In genomic region chr12:24680096-24680491, GRCm38 (mm10) we compare ENCODE assay signal across 8 mouse cellular contexts. TPM values are rescaled to one million over a fixed set of nuclear protein-coding genes. Genes with fewer than 3 reads are reported as not detected.
DNase-seq lines count a peak whose midpoint lies in the region; ATAC-seq and TF ChIP-seq lines count a peak whose summit lies in the region.

No protein-coding gene starts in this region.

- H3K9me3 ChIP-seq in forebrain, embryonic 12.5 days, result no peaks in the 10 kb centered on the region
- no peaks in the 10 kb centered on the region for H3K9me3 ChIP-seq in midbrain, embryonic 11.5 days (ENCODE audit: control insufficient read depth, low read length)

- H3K4me3 ChIP-seq in forebrain, embryonic 12.5 days (replicated peaks), result peak overlapping the region; percentile 60
- peak overlapping the region; percentile 53 for H3K4me3 ChIP-seq in midbrain, embryonic 11.5 days (ENCODE audit: low read depth, low read length)

- H3K9ac ChIP-seq in forebrain, embryonic 12.5 days, result no peak overlapping the region
- H3K9ac ChIP-seq in midbrain, embryonic 11.5 days (ENCODE audit: low read length), result peak overlapping the region; percentile 77

- H3K36me3 ChIP-seq in forebrain, embryonic 12.5 days (replicated peaks), result no peaks in the 10 kb centered on the region
- no peaks in the 10 kb centered on the region for H3K36me3 ChIP-seq in midbrain, embryonic 11.5 days (ENCODE audit: control insufficient read depth, insufficient read depth, low read length)

- CTCF ChIA-PET in Patski (lab: Charles Lee), result interaction anchor here (0.7 to 1.8 kb wide), 5 partner anchors 11 to 209 kb away, joined by 3 to 4 read pairs (median 3); no protein-coding TSS in a partner anchor

- no peaks in the 10 kb centered on the region for H3K27me3 ChIP-seq in Patski
- H3K27me3 ChIP-seq in forebrain, embryonic 12.5 days, result peaks cover 52% of the 10 kb centered on the region
- peaks cover 19% of the 10 kb centered on the region for H3K27me3 ChIP-seq in midbrain, embryonic 11.5 days (ENCODE audit: control insufficient read depth, insufficient read depth, low read length)

- DNase-seq in Patski (ENCODE audit: low read depth, low spot score), result no peak
- DNase-seq in heart, postnatal 14 days, result peak; percentile 71 to 74
- peak; percentile 43 to 59 for DNase-seq in kidney, postnatal 4 days
- DNase-seq in midbrain, embryonic 11.5 days (ENCODE audit: low spot score, missing footprints), result no peak

- H3K4me2 ChIP-seq in forebrain, embryonic 12.5 days, result peak overlapping the region; percentile 92
- H3K4me2 ChIP-seq in midbrain, embryonic 11.5 days, result peak overlapping the region; percentile 91

- TF ChIP-seq CTCF in Patski (IDR thresholded peaks at IDR 0.05), result no peak

- peaks cover 17% of the 10 kb centered on the region for H3K4me1 ChIP-seq in forebrain, embryonic 12.5 days
- peaks cover 5% of the 10 kb centered on the region for H3K4me1 ChIP-seq in midbrain, embryonic 11.5 days (ENCODE audit: control insufficient read depth, insufficient read depth, low read length)

- in situ Hi-C loops in Patski (cut with MboI; ENCODE audit: low pct_unique_long_range_greater_than_20kb), result no loop called here

- 22% methylated on average over 9 of the region's 9 CpGs for WGBS in forebrain, embryonic 12.5 days
- 21% methylated on average over 9 of the region's 9 CpGs for WGBS in midbrain, embryonic 11.5 days

- POLR2A ChIA-PET in Patski (lab: Charles Lee), result interaction anchor here (1.3 kb wide), 1 partner anchor 10 kb away, joined by 6 read pairs; no protein-coding TSS in a partner anchor

- ATAC-seq in Patski, result peak; percentile 28
- ATAC-seq in forebrain, embryonic 12.5 days (ENCODE audit: low FRiP score), result no peak
- ATAC-seq in midbrain, embryonic 11.5 days (ENCODE audit: low FRiP score), result no peak
- no peak for ATAC-seq in cerebellum, adult (ENCODE audit: insufficient number of reproducible peaks, low FRiP score, low TSS enrichment)
- ATAC-seq in granulocyte monocyte progenitor cell, adult 5-6 weeks (replicated peaks; ENCODE audit: poor library complexity, severe bottlenecking), result no peak
- no peak for ATAC-seq in monocyte, adult 5-6 weeks (replicated peaks; ENCODE audit: insufficient number of reproducible peaks, low FRiP score, low TSS enrichment, poor library complexity, severe bottlenecking)

- no peak overlapping the region for H3K27ac ChIP-seq in forebrain, embryonic 12.5 days
- H3K27ac ChIP-seq in midbrain, embryonic 11.5 days (ENCODE audit: low read depth, low read length), result no peak overlapping the region

- intact Hi-C loops in heart, postnatal 14 days (cut with DNase I), result loop anchor here (5.0 kb wide), 2 partner anchors 78 to 208 kb away; no protein-coding TSS in a partner anchor

RNA-seq across cellular contexts. Expression of gene Cys1, which starts 1.5 kb away (rescaled TPM):
- polyA plus RNA-seq in Patski (2021), result 116 TPM
- polyA plus RNA-seq in forebrain, embryonic 12.5 days (2016; fragmentation: Nextera tagmentation; extraction: Ambion mirVana), result 1.0 and 1.1 TPM in 2 replicates
- total RNA-seq in heart, postnatal 14 days (2021), result 1 to 10 TPM; 5.5 to 6.0 TPM
- polyA plus RNA-seq in midbrain, embryonic 11.5 days (2014; fragmentation: Nextera tagmentation; extraction: Ambion mirVana), result 0.57 and 1.7 TPM in 2 replicates
- total RNA-seq in granulocyte monocyte progenitor cell, adult 5-6 weeks (2014; fragmentation: Nextera tagmentation), result not detected in 2 replicates
- total RNA-seq in granulocyte monocyte progenitor cell, adult 5-6 weeks (2017), result not detected in 2 replicates
- total RNA-seq in monocyte, adult 5-6 weeks (2017), result not detected in 3 replicates

RNA-seq across cellular contexts. Expression of gene Rrm2, which starts 27.9 kb away (rescaled TPM):
- polyA plus RNA-seq in Patski (2021), result 129 TPM
- polyA plus RNA-seq in forebrain, embryonic 12.5 days (2016; fragmentation: Nextera tagmentation; extraction: Ambion mirVana), result 525 and 536 TPM in 2 replicates
- total RNA-seq in heart, postnatal 14 days (2021), result 10 to 100 TPM in 1 of 2 experiments, 1 to 10 TPM in 1; 9.2 to 20.7 TPM
- polyA plus RNA-seq in midbrain, embryonic 11.5 days (2014; fragmentation: Nextera tagmentation; extraction: Ambion mirVana), result 542 and 553 TPM in 2 replicates
- 132 and 162 TPM in 2 replicates for total RNA-seq in granulocyte monocyte progenitor cell, adult 5-6 weeks (2014; fragmentation: Nextera tagmentation)
- total RNA-seq in granulocyte monocyte progenitor cell, adult 5-6 weeks (2017), result 130 and 144 TPM in 2 replicates
- 5.4 to 11.1 TPM (median 6.5 TPM) in 3 replicates for total RNA-seq in monocyte, adult 5-6 weeks (2017)

RNA-seq across cellular contexts. Expression of gene Klf11, which starts 29.0 kb away (rescaled TPM):
- 10.1 TPM for polyA plus RNA-seq in Patski (2021)
- polyA plus RNA-seq in forebrain, embryonic 12.5 days (2016; fragmentation: Nextera tagmentation; extraction: Ambion mirVana), result 15.4 and 15.5 TPM in 2 replicates
- 10 to 100 TPM; 17.5 to 19.5 TPM for total RNA-seq in heart, postnatal 14 days (2021)
- 15.8 and 17.0 TPM in 2 replicates for polyA plus RNA-seq in midbrain, embryonic 11.5 days (2014; fragmentation: Nextera tagmentation; extraction: Ambion mirVana)
- 7.1 and 13.2 TPM in 2 replicates for total RNA-seq in granulocyte monocyte progenitor cell, adult 5-6 weeks (2014; fragmentation: Nextera tagmentation)
- total RNA-seq in granulocyte monocyte progenitor cell, adult 5-6 weeks (2017), result 10.0 and 12.7 TPM in 2 replicates
- total RNA-seq in monocyte, adult 5-6 weeks (2017), result 27.5 to 35.9 TPM (median 31.5 TPM) in 3 replicates

Comparison
In these comparisons a context has a peak if more than half of its experiments do, and no peak if none do; other contexts are left out.
1. DNase-seq: peak in heart, postnatal 14 days (2 of 2) and kidney, postnatal 4 days (2 of 2); none in Patski (single experiment) and midbrain, embryonic 11.5 days (single experiment).
2. RNA of gene Rrm2, which starts 27.9 kb away (total RNA-seq): 130 to 162 TPM in granulocyte monocyte progenitor cell, adult 5-6 weeks; 9.2 to 20.7 TPM in heart, postnatal 14 days and 5.4 to 11.1 TPM in monocyte, adult 5-6 weeks; every median in the first group is over 4 times any median in the second.